Mouse (Mus musculus) bone marrow macrophage, adult 2 months (primary cell): ENCODE results near the gene Mras.

Source experiments
- CTCF ChIP-seq: IDR thresholded peaks from 2 replicates; pipeline ENCODE4 v1.5.1; 2012; ENCODE audit warnings: low read depth, mild to moderate bottlenecking, low read length, moderate library complexity
- POLR2A ChIP-seq: IDR thresholded peaks from 2 replicates; pipeline ENCODE4 v1.6.1; 2012; ENCODE audit warnings: mild to moderate bottlenecking, low read depth, low read length, borderline replicate concordance

DNA sequence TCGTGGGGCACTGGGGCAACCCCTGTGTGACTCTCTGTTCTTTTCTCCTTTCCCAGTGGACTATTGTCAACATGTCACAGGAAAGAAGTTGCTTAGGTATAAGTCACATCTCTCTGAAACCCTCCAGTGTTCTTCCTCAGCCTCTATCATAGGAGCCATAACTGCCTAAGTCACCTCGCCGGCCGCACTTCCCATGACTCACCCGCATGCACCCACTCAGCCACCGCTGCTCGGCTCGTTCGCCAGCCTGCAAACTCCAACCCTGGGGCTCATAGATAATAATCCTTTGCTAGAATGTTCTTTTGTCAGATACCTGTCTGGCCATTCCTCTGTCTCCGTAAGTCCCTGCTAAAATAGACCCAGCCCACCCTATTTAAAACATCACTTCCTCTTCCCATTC, 45.6 kb downstream of the Mras start:
- TF ChIP-seq CTCF (no peak), POLR2A (no peak)
